Mouse (Mus musculus) ES-E14 (cell line): ENCODE data around the gene Ankfy1. TPM values are rescaled to one million over a fixed set of nuclear protein-coding genes. Genes with fewer than 3 reads are reported as not detected.
"Not testable (repeated sequence)": the region's sequence is repeated elsewhere in the genome, so short reads cannot be mapped to it uniquely, and the experiment has no call there.

Experiments
- DNase-seq: peaks from one replicate; pipeline ENCODE4 v3.0.0-alpha.2; 2013; ENCODE audit warnings: low read depth, low spot score
- H3K27ac ChIP-seq: 2 replicates; pipeline ENCODE4 v1.5.1; 2012; ENCODE audit warnings: low read depth, mild to moderate bottlenecking, low read length, moderate library complexity, mixed read lengths; ENCODE audit not compliant: poor library complexity, insufficient read depth, severe bottlenecking
- H3K36me3 ChIP-seq: 2 replicates; pipeline ENCODE4 v1.6.1; 2012; ENCODE audit warnings: mild to moderate bottlenecking, low read length, moderate library complexity, mixed read lengths; ENCODE audit not compliant: control insufficient read depth, poor library complexity, insufficient read depth, severe bottlenecking
- H3K4me1 ChIP-seq, 2 experiments: fragments of 150-350 bp in 1 of 2; sonication (generic) in 1 of 2; 2 replicates each; pipeline ENCODE4 v1.6.1; 2012; ENCODE audit warnings: low read length in 2 of 2, mild to moderate bottlenecking in 1 of 2, mixed read lengths in 1 of 2; ENCODE audit not compliant: control insufficient read depth in 2 of 2, insufficient read depth in 2 of 2, poor library complexity in 1 of 2
- H3K4me3 ChIP-seq, 2 experiments: fragments of 150-350 bp in 1 of 2; sonication (generic) in 1 of 2; 2 replicates each; pipeline ENCODE4 v1.5.1; 2012; ENCODE audit warnings: low read length in 2 of 2, low read depth in 1 of 2, mild to moderate bottlenecking in 1 of 2, mixed read lengths in 1 of 2; ENCODE audit not compliant: insufficient read depth in 1 of 2, poor library complexity in 1 of 2, severe bottlenecking in 1 of 2
- H3K9ac ChIP-seq: 2 replicates; pipeline ENCODE4 v1.6.1; 2012; ENCODE audit warnings: low read depth, mild to moderate bottlenecking, low read length, mixed read lengths; ENCODE audit not compliant: poor library complexity, insufficient read depth, severe bottlenecking
- H3K9me3 ChIP-seq: fragments of 150-350 bp; sonication (generic); 2 replicates; pipeline ENCODE4 v1.6.1; 2012; ENCODE audit warnings: low read depth, mild to moderate bottlenecking, low read length; ENCODE audit not compliant: control insufficient read depth, insufficient read depth
- CHD2 ChIP-seq: IDR thresholded peaks from 2 replicates; pipeline ENCODE4 v1.6.1; 2014; ENCODE audit warnings: mild to moderate bottlenecking, low read depth, low read length, inconsistent platforms
- HCFC1 ChIP-seq: IDR thresholded peaks from 2 replicates; pipeline ENCODE4 v1.6.1; 2012; ENCODE audit warnings: low read length, inconsistent platforms, borderline replicate concordance; ENCODE audit not compliant: insufficient read depth
- MAFK ChIP-seq: IDR thresholded peaks from 2 replicates; pipeline ENCODE4 v1.6.1; 2014; ENCODE audit warnings: mild to moderate bottlenecking, low read depth, low read length, inconsistent platforms; ENCODE audit not compliant: insufficient read depth
- ZC3H11A ChIP-seq: IDR thresholded peaks from 2 replicates; pipeline ENCODE4 v1.6.1; 2012; ENCODE audit warnings: low read depth, mild to moderate bottlenecking, inconsistent platforms, low read length, borderline replicate concordance
- ZNF384 ChIP-seq: IDR thresholded peaks from 2 replicates; pipeline ENCODE4 v1.6.1; 2012; ENCODE audit warnings: low read depth, low read length, inconsistent platforms
- in situ Hi-C, 2 experiments: fragments of 600-800 bp; cut with MboI; formaldehyde crosslinking; loops; one replicate each; pipeline ENCODE4 v1.15.1; 2025; ENCODE audit warnings: low sequenced_read_pairs in 2 of 2, inconsistent platforms in 1 of 2; ENCODE audit not compliant: unreplicated experiment in 2 of 2
- total RNA-seq: library from RNA; depleted of rRNA; stranded (reverse); fragments of 300-350 nt; gene quantifications from 2 replicates; pipeline ENCODE4 v1.2.3, GENCODE M21; 2012

Ankfy1 gene
- total RNA-seq, 1 experiment, result 31.5 TPM

DNA sequence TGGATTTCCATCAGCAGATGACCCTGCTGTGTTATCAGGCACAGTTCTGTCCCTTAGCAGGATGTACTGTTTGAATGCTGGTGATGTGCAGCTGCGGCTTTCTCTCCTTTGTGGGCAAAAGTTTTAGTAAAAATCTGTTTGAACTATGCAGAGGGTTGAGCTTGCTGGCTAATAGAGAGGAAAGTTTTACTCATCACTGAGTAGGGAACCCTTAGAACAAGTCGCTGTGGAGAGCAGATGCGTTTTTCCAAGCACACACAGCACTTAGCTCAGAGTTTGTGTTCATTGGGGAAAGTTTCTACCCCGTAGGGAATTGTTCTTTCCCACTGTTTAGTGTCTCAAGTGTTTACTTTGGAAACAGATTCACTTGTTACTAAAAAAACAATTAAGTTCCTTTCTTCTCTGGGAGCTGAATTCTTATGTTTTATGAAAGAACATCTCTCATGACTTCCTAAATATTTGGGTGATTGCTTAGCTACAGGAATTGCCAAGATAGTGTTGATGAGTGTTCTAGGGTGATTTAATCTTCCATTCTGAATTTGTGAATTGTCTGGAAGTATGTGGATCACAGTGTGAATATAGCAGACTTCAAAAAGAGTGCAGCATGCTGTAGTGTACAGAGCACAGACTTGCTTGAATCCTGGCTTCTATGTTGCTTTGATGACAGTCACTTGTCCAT, 45.2 kb downstream of the Ankfy1 start:
- H3K27ac ChIP-seq, result no peak overlapping the region
- in situ Hi-C loops, result loop anchor here in 1 of 2 experiments (10.0 kb wide), 1 partner anchor 160 kb away; no protein-coding TSS in a partner anchor

GRCm38 (mm10) chr11:72735519-72735860, 45.7 kb downstream of the Ankfy1 start:
- no peak overlapping the region; the same call in 1 of the 2 replicates for H3K27ac ChIP-seq
- TF ChIP-seq HCFC1 (no peak), ZC3H11A (no peak)
- peaks cover 17% of the 10 kb centered on the region for H3K36me3 ChIP-seq

More for the DNA sequence above, 45.2 kb downstream of the Ankfy1 start:
- Histone ChIP-seq H3K9me3 (no peaks in the 10 kb centered on the region), H3K9ac (no peak overlapping the region), H3K4me1 (peaks cover 2 to 5% of the 10 kb centered on the region in 2 experiments; a peak in 2 of 4 replicates), H3K36me3 (peaks cover 15% of the 10 kb centered on the region), H3K4me3 (no peak overlapping the region)
- DNase-seq, result no peak
- TF ChIP-seq ZC3H11A (no peak), CHD2 (no peak), HCFC1 (no peak), ZNF384 (no peak), MAFK (no peak)

DNA sequence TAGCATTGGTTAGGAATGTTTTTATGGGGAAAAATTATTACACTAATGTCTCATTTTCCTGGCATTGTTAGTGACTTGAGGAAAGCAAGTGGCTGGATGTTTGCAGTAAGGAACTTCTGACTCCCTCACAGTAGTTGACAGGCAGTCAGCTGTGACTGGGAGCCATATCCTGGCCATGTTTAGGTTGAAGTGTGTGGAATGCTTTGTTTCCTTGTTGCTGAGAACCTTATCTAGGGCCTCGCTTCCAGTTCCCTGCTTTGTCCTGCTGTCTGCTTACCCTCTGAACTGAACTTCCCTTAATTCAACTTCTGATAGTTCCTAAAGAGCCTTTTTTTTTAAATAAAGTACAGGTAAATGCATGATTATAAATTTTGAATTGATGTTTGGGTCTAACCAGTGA, 46.5 kb downstream of the Ankfy1 start:
- TF ChIP-seq CHD2, result no peak
- no peak for TF ChIP-seq ZNF384
- TF ChIP-seq MAFK, result no peak
- TF ChIP-seq ZC3H11A, result no peak
- DNase-seq, result no peak
- Histone ChIP-seq H3K4me1 (peaks cover 2 to 5% of the 10 kb centered on the region in 2 experiments; a peak in 2 of 4 replicates), H3K36me3 (peaks cover 14% of the 10 kb centered on the region), H3K4me3 (no peak overlapping the region), H3K9me3 (no peaks in the 10 kb centered on the region), H3K9ac (no peak overlapping the region), H3K27ac (no peak overlapping the region)
- in situ Hi-C loops, result loop anchor here in 1 of 2 experiments (10.0 kb wide), 1 partner anchor 162 kb away; no protein-coding TSS in a partner anchor

More at GRCm38 (mm10) chr11:72735519-72735860, 45.7 kb downstream of the Ankfy1 start:
- Histone ChIP-seq H3K9me3 (no peaks in the 10 kb centered on the region), H3K4me3 (no peak overlapping the region), H3K9ac (no peak overlapping the region), H3K4me1 (peaks cover 2 to 5% of the 10 kb centered on the region in 2 experiments; a peak in 2 of 4 replicates)
- in situ Hi-C loops, result loop anchor here in 1 of 2 experiments (10.0 kb wide), 1 partner anchor 161 kb away; no protein-coding TSS in a partner anchor
- no peak for DNase-seq

GRCm38 (mm10) chr11:72737517-72737916, 47.7 kb downstream of the Ankfy1 start:
- not testable (repeated sequence) for H3K27ac ChIP-seq, H3K9me3 ChIP-seq, H3K4me1 ChIP-seq, H3K4me3 ChIP-seq, H3K9ac ChIP-seq
- DNase-seq, result peak; percentile 20
- in situ Hi-C loops, result loop anchor here in 1 of 2 experiments (10.0 kb wide), 1 partner anchor 163 kb away; no protein-coding TSS in a partner anchor
- H3K36me3 ChIP-seq, result peaks cover 11% of the 10 kb centered on the region

- in situ Hi-C loops, result loop anchor here in 1 of 2 experiments (10.0 kb wide), 1 partner anchor 164 kb away; no protein-coding TSS in a partner anchor
- H3K9ac ChIP-seq, result no peak overlapping the region
- H3K9me3 ChIP-seq, result no peaks in the 10 kb centered on the region
- H3K4me1 ChIP-seq, result peaks cover 2 to 5% of the 10 kb centered on the region in 2 experiments; a peak in 2 of 4 replicates
- peaks cover 11% of the 10 kb centered on the region for H3K36me3 ChIP-seq
- no peak overlapping the region for H3K27ac ChIP-seq
- DNase-seq, result no peak
- H3K4me3 ChIP-seq, result no peak overlapping the region
- TF ChIP-seq MAFK, result no peak
- no peak for TF ChIP-seq ZNF384
- no peak for TF ChIP-seq CHD2
- TF ChIP-seq HCFC1, result no peak
- TF ChIP-seq ZC3H11A, result no peak
These were observed 49.2 kb downstream of the Ankfy1 start for GRCm38 (mm10) chr11:72739048-72739447.
